ENCODE assay signal across 8 mouse cellular contexts in the genomic region with DNA sequence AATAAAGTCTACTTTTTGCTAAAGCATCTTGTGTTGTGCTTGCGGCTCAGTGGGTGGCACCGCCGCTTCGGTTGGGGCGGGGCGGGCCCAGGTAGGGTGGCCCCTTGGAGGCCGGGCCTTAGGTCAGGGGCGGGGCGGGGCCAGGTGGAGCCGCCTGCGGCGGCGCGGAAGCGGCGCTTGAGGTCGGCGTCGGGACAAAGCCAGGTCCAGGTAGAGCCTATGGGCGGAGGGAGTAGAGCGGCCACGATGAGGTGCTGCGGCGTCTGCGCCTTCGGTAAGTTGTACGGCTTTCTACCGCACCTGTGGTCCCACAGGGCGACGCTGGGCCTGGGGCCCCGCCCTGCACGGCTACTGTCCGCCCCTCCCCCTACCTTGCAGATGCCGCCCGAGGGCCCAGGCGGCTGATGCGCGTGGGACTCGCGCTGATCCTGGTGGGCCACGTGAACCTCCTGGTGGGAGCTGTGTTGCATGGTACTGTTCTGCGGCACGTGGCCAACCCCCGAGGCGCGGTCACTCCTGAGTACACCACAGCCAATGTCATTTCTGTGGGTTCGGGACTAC. TPM values are rescaled to one million over a fixed set of nuclear protein-coding genes. Genes with fewer than 3 reads are reported as not detected.
DNase-seq lines count a peak whose midpoint lies in the region; ATAC-seq and TF ChIP-seq lines count a peak whose summit lies in the region.

Gene Krtcap3 (plus strand): TSS at position 151 of the 561 bp plus-strand sequence.

- H3K4me1 ChIP-seq in cortical plate, adult 2 months (ENCODE audit: control insufficient read depth, insufficient read depth, low read length) = no peaks in the 10 kb centered on the region
- peaks cover 11% of the 10 kb centered on the region for H3K4me1 ChIP-seq in testis, adult 2 months (ENCODE audit: control insufficient read depth, insufficient read depth, low read length)

- no peaks in the 10 kb centered on the region for H3K27me3 ChIP-seq in testis, adult 2 months (ENCODE audit: control insufficient read depth, insufficient read depth, low read length)

- H3K27ac ChIP-seq in cortical plate, adult 2 months (ENCODE audit: insufficient read depth, low read length) = no peak within 1 kb of the TSS
- H3K27ac ChIP-seq in testis, adult 2 months (ENCODE audit: control insufficient read depth, insufficient read depth, low read depth, low read length) = peak within 1 kb of the TSS; percentile 89

- TF ChIP-seq POLR2A in cortical plate, adult 2 months (IDR thresholded peaks at IDR 0.05; ENCODE audit: extremely low read depth, insufficient read depth, low read length) = peak; percentile 11; the same call in 1 of the 2 replicates
- 0 out of 2 replicates have a peak, but pooled peaks have one; percentile 22 for TF ChIP-seq POLR2A in testis, adult 2 months (IDR thresholded peaks at IDR 0.05; ENCODE audit: control insufficient read depth, low read depth, low read length)

- TF ChIP-seq CTCF in cortical plate, adult 2 months (IDR thresholded peaks at IDR 0.05; ENCODE audit: extremely low read depth, insufficient read depth, low read length) = no peak
- no peak for TF ChIP-seq CTCF in testis, adult 2 months (IDR thresholded peaks at IDR 0.05; ENCODE audit: control insufficient read depth, insufficient read depth, insufficient replicate concordance, low read depth, low read length)

- peak; percentile 34 for DNase-seq in left cerebral cortex, postnatal 4 days
- no peak for DNase-seq in left cerebral cortex, adult 8-10 months (ENCODE audit: low spot score in 2 of 2)
- peak; percentile 31 for DNase-seq in heart, postnatal 4 days
- no peak for DNase-seq in large intestine, adult 2 months (ENCODE audit: low read depth, low spot score)
- DNase-seq in adrenal gland, adult 18-20 months (ENCODE audit: low spot score in 2 of 2) = no peak

- peak; percentile 17; the same call in 1 of the 2 replicates for ATAC-seq in megakaryocyte progenitor cell, adult 5-6 weeks (replicated peaks; ENCODE audit: poor library complexity)

- H3K4me3 ChIP-seq in cortical plate, adult 2 months (ENCODE audit: insufficient read depth, low read length) = no peak within 1 kb of the TSS
- H3K4me3 ChIP-seq in testis, adult 2 months (ENCODE audit: control insufficient read depth, low read depth, low read length) = peak within 1 kb of the TSS; percentile 92

- intact Hi-C loops in left cerebral cortex, postnatal 4 days (cut with DNase I) = no loop called here

- H3K36me3 ChIP-seq in testis, adult 2 months (ENCODE audit: control insufficient read depth, insufficient read depth, low read length) = peaks cover 9% of the 10 kb centered on the region

- 30% methylated on average over 47 of the region's 47 CpGs for WGBS in large intestine, adult 2 months

RNA-seq across cellular contexts. Expression of gene Krtcap3, which starts in this region (rescaled TPM):
- 1 to 10 TPM; 2.2 to 3.1 TPM for total RNA-seq in left cerebral cortex, postnatal 4 days (2021)
- 1 to 10 TPM; 1.5 to 3.6 (median 2.5) TPM for total RNA-seq in left cerebral cortex, adult 8-10 months (2022)
- 3.9 and 4.0 TPM in 2 replicates for polyA plus RNA-seq in cortical plate, adult 2 months (2012; rRNA removed)
- 1 to 10 TPM; 2.4 to 3.1 TPM for total RNA-seq in heart, postnatal 4 days (2021)
- 186 and 200 TPM in 2 replicates for polyA plus RNA-seq in large intestine, adult 2 months (2012; rRNA removed)
- 1.3 and 2.1 TPM in 2 replicates for total RNA-seq in megakaryocyte progenitor cell, adult 5-6 weeks (2015)
- total RNA-seq in megakaryocyte progenitor cell, adult 5-6 weeks (2017) = 3.4 and 4.1 TPM in 2 replicates
- polyA plus RNA-seq in testis, adult 2 months (2012; rRNA removed) = 20.9 and 23.1 TPM in 2 replicates
- 1 to 10 TPM; 4.9 to 6.5 TPM for total RNA-seq in adrenal gland, adult 18-20 months (2021)

Comparison
In these comparisons a context has a peak if more than half of its experiments do, and no peak if none do; other contexts are left out.
1. DNase-seq: peak in left cerebral cortex, postnatal 4 days (single experiment) and heart, postnatal 4 days (single experiment); none in left cerebral cortex, adult 8-10 months (0 of 2), large intestine, adult 2 months (single experiment) and adrenal gland, adult 18-20 months (0 of 2).